Mouse (Mus musculus): ENCODE measurements around the gene Rap2a. TPM values are rescaled to one million over a fixed set of nuclear protein-coding genes. Genes with fewer than 3 reads are reported as not detected.

Gene Rap2a
- total and polyA plus RNA-seq, 3 experiments: 1.3 to 1.5 (median 1.4) TPM

DNA sequence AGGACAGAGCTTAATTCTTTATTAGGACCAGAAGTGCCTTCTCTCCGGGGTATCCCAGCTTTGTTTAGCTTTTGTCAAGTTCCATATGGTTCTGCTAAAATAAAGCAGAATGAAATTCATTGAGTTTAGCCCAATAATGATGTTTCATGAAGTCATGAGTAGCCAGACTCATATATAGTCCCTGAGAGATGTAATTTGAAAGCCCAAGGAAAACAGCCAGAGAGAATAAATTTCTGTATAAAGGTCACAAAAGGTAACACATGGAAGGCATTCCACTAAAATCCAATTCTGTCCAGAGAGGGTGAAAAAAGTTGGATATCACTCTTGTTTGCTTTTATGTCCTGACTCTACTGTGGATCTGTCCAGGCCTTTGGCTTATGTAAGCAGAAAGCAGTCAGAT lies 43.4 kb upstream of the Rap2a start:
- in situ Hi-C loops (cut with MboI; ENCODE audit: low pct_ligation_motif_present, low pct_unique_long_range_greater_than_20kb, low sequenced_read_pairs): no loop called here
- Histone ChIP-seq H3K27me3 (replicated peaks) (no peaks in the 10 kb centered on the region), H3K27ac (ENCODE audit: insufficient read depth, low read depth) (no peak overlapping the region), H3K9ac (ENCODE audit: insufficient read depth, low read depth) (no peak overlapping the region), H3K36me3 (replicated peaks in 1 of 2; ENCODE audit: control insufficient read depth in 1 of 2, insufficient read depth in 1 of 2, low read length in 1 of 2) (peaks cover 0 to 6% of the 10 kb centered on the region in 2 experiments), H3K4me2 (ENCODE audit: insufficient read depth, low read depth, poor library complexity, severe bottlenecking) (no peak overlapping the region), H3K79me2 (replicated peaks; ENCODE audit: control insufficient read depth, extremely low read depth, insufficient read depth, poor library complexity, severe bottlenecking) (no peaks in the 10 kb centered on the region), H3K4me3 (replicated peaks in 1 of 3; ENCODE audit: low read depth in 2 of 3, low read length in 2 of 3, poor library complexity in 1 of 3) (no peak overlapping the region), H3K4me1 (ENCODE audit: control insufficient read depth in 1 of 2, insufficient read depth in 2 of 2) (peaks cover 0 to 9% of the 10 kb centered on the region in 2 experiments; a peak in 2 of 4 replicates), H3K9me3 (replicated peaks; ENCODE audit: low read length) (no peaks in the 10 kb centered on the region)
- dilution Hi-C loops (cut with MboI; ENCODE audit: extremely low pct_ligation_motif_present, extremely low pct_unique_long_range_greater_than_20kb, low sequenced_read_pairs): no loop called here
- TF ChIP-seq USF2 (conservative IDR thresholded peaks at IDR 0.05; ENCODE audit: low read depth, low read length) (no peak), ZMIZ1 (IDR thresholded peaks at IDR 0.05; ENCODE audit: low read depth, low read length) (no peak), PAX5 (IDR thresholded peaks at IDR 0.05; ENCODE audit: low read length) (no peak), E2F4 (IDR thresholded peaks at IDR 0.05; ENCODE audit: insufficient replicate concordance, low read depth, low read length) (no peak), NRF1 (IDR thresholded peaks at IDR 0.05; ENCODE audit: low read depth, low read length) (no peak), RCOR1 (conservative IDR thresholded peaks at IDR 0.05; ENCODE audit: low read depth, low read length) (no peak), ELF1 (IDR thresholded peaks at IDR 0.05; ENCODE audit: low read depth, low read length) (no peak), USF1 (IDR thresholded peaks at IDR 0.05; ENCODE audit: low read depth, low read length) (no peak), EP300 (IDR thresholded peaks at IDR 0.05; ENCODE audit: low read length) (no peak), MAZ (IDR thresholded peaks at IDR 0.05; ENCODE audit: low read depth, low read length) (no peak), RAD21 (IDR thresholded peaks at IDR 0.05; ENCODE audit: low read depth, low read length) (no peak)
- DNase-seq (ENCODE audit: extremely low read depth): no peak

- Histone ChIP-seq H3K4me2 (ENCODE audit: insufficient read depth, low read depth, poor library complexity, severe bottlenecking) (no peak overlapping the region), H3K4me3 (replicated peaks in 1 of 3; ENCODE audit: low read depth in 2 of 3, low read length in 2 of 3, poor library complexity in 1 of 3) (no peak overlapping the region), H3K9ac (ENCODE audit: insufficient read depth, low read depth) (no peak overlapping the region), H3K36me3 (replicated peaks in 1 of 2; ENCODE audit: control insufficient read depth in 1 of 2, insufficient read depth in 1 of 2, low read length in 1 of 2) (peaks cover 0 to 4% of the 10 kb centered on the region in 2 experiments), H3K9me3 (replicated peaks; ENCODE audit: low read length) (no peaks in the 10 kb centered on the region), H3K79me2 (replicated peaks; ENCODE audit: control insufficient read depth, extremely low read depth, insufficient read depth, poor library complexity, severe bottlenecking) (no peaks in the 10 kb centered on the region), H3K27ac (ENCODE audit: insufficient read depth, low read depth) (no peak overlapping the region), H3K27me3 (replicated peaks) (no peaks in the 10 kb centered on the region), H3K4me1 (ENCODE audit: control insufficient read depth in 1 of 2, insufficient read depth in 2 of 2) (no peaks in the 10 kb centered on the region)
- TF ChIP-seq RAD21 (IDR thresholded peaks at IDR 0.05; ENCODE audit: low read depth, low read length) (no peak), SIN3A (IDR thresholded peaks at IDR 0.05; ENCODE audit: low read length) (no peak), CHD1 (IDR thresholded peaks at IDR 0.05; ENCODE audit: low read depth, low read length) (no peak), PAX5 (IDR thresholded peaks at IDR 0.05; ENCODE audit: low read length) (no peak), ZNF384 (IDR thresholded peaks at IDR 0.05; ENCODE audit: low read depth, low read length) (no peak), KAT2A (IDR thresholded peaks at IDR 0.05; ENCODE audit: insufficient replicate concordance, low read length) (no peak), ZKSCAN1 (IDR thresholded peaks at IDR 0.05; ENCODE audit: borderline replicate concordance, low read depth, low read length) (no peak)
- DNase-seq (ENCODE audit: extremely low read depth): no peak
- in situ Hi-C loops (cut with MboI; ENCODE audit: low pct_ligation_motif_present, low pct_unique_long_range_greater_than_20kb, low sequenced_read_pairs) (no loop called here), dilution Hi-C loops (cut with MboI; ENCODE audit: extremely low pct_ligation_motif_present, extremely low pct_unique_long_range_greater_than_20kb, low sequenced_read_pairs) (no loop called here)
Measured at GRCm38 (mm10) chr14:120440716-120441115, 37.5 kb upstream of the Rap2a start.

Data from CH12.LX (cell line).